Mouse (Mus musculus) left cerebral cortex, adult 2 months (tissue): ENCODE data around the gene Gfer. TPM values are rescaled to one million over a fixed set of nuclear protein-coding genes. Genes with fewer than 3 reads are reported as not detected.

Experiments used
- DNase-seq, 2 experiments: peaks; one replicate each; pipeline ENCODE4 v3.0.0; 2021 to 2022; ENCODE audit warnings: low spot score in 2 of 2, mixed read lengths in 1 of 2; ENCODE audit errors: extremely low spot score in 1 of 2
- H3K27ac ChIP-seq: fragments of 200-600 bp; 2 replicates; pipeline ENCODE4 v1.8.1; 2022
- H3K4me3 ChIP-seq: fragments of 200-600 bp; 2 replicates; pipeline ENCODE4 v1.8.1; 2022
- CTCF ChIP-seq: fragments of 200-600 bp; IDR thresholded peaks from 2 replicates; pipeline ENCODE4 v1.8.1; 2022; ENCODE audit warnings: antibody characterized with exemption, mild to moderate bottlenecking, moderate library complexity
- intact Hi-C: fragments of 180-260 bp; cut with DNase I; formaldehyde crosslinking; loops from one replicate; pipeline ENCODE4 v1.15.1; 2025
- total RNA-seq, 2 experiments: library from RNA; stranded (reverse); gene quantifications; 2 replicates each; pipeline ENCODE4 v1.2.3; 2021

Gene Gfer
- total RNA-seq, 2 experiments from 2014 or later: 20.0 to 23.2 TPM

GRCm38 (mm10) chr17:24650070-24650616 lies 45.8 kb downstream of the Gfer start, which contains the start of gene Slc9a3r2:
Slc9a3r2 (minus strand) TSS chr17:24650327.
- DNase-seq: peak; percentile 40 to 52
- intact Hi-C loops: no loop called here

GRCm38 (mm10) chr17:24649581-24650069 lies 46.3 kb downstream of the Gfer start:
- Histone ChIP-seq H3K27ac (peak overlapping the region; percentile 95), H3K4me3 (peak overlapping the region; percentile 94)
- no peak; the same call in 1 of the 2 replicates for TF ChIP-seq CTCF
- intact Hi-C loops: no loop called here
- peak in 1 of 2 experiments; percentile 46 for DNase-seq

More at GRCm38 (mm10) chr17:24650070-24650616, 45.8 kb downstream of the Gfer start, which contains the start of gene Slc9a3r2:
- H3K27ac ChIP-seq: peak within 1 kb of the TSS; percentile 95
- H3K4me3 ChIP-seq: peak within 1 kb of the TSS; percentile 94
- TF ChIP-seq CTCF: no peak

- intact Hi-C loops: no loop called here
- TF ChIP-seq CTCF: no peak
- Histone ChIP-seq H3K27ac (peak overlapping the region; percentile 67; the same call in 1 of the 2 replicates), H3K4me3 (peak overlapping the region; percentile 94)
- DNase-seq: no peak
These were observed 47.1 kb downstream of the Gfer start for GRCm38 (mm10) chr17:24648731-24649377.

DNA sequence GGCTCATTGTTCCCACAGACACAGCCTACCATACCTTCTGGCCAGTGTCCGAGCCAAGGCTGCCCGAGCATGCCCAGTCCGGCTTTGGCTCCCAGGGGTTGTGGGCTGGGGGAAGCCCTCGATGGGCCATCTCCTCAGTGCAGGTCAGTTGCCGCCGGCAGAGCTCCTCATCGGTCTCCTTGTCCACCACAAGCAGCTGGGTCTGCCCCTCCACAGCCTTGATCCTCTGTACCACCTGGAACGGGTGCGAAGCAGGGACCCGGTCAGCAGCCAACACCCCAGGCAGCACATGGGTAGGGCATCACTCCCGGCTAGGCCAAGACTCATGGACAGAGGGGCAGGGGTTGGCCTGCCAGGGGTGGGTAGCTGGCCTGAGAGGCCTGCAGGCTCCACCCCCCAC lies 48.5 kb downstream of the Gfer start:
- intact Hi-C loops: no loop called here
- peak overlapping the region; percentile 30 for H3K4me3 ChIP-seq
- TF ChIP-seq CTCF: no peak
- peak overlapping the region; percentile 62 for H3K27ac ChIP-seq
- no peak for DNase-seq

- Histone ChIP-seq H3K27ac (peak overlapping the region; percentile 62; the same call in 1 of the 2 replicates), H3K4me3 (no peak overlapping the region)
- intact Hi-C loops: no loop called here
- no peak for TF ChIP-seq CTCF
- DNase-seq: no peak
These were observed 49.6 kb downstream of the Gfer start for GRCm38 (mm10) chr17:24646381-24646780.

- TF ChIP-seq CTCF: no peak
- Histone ChIP-seq H3K4me3 (no peak overlapping the region), H3K27ac (peak overlapping the region; percentile 85)
- intact Hi-C loops: no loop called here
- DNase-seq: no peak
These were observed 50.0 kb downstream of the Gfer start for GRCm38 (mm10) chr17:24645916-24646315.

DNA sequence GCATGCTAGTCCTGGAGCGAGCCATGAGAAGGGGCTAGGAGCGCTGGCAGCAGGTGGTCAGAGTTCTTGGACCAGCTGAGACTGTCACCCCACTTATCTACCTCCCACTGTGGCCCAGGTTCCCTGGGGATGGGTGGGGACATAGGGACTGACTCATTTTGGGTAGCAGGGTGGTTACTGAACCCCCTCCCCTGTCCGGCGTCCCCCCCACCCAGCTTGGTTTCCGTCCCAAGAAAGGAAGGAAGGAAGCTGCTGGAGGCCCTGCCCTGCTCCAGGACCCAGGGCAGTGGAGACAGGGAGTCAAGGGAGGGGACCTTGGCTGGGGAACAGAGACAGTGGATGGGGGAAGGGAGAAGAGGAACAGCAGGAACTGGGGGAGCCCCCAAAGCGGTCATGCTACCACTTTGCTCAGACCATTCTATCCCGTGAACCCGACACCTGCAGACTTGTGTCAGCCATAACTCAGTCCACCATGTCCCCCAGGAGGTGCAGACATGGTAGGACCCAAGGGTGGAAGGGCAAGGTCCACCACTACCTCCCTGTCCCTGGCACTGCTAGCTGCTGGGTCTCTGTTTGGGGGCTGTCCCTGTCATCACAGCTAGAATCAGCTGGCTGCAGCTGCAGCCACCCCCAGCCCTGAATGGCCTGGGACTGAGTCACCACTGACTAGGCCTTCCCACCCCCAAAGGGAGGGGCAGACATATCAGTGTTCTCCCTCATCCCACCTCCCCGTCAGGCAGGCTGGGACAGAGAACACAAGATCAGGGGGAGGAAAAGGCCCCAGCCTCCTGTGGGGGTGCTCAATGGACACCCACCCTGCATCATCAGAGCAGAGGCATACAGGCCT lies 50.9 kb downstream of the Gfer start:
- intact Hi-C loops: no loop called here
- TF ChIP-seq CTCF: no peak
- Histone ChIP-seq H3K4me3 (peak overlapping the region; percentile 28; the same call in 1 of the 2 replicates), H3K27ac (peak overlapping the region; percentile 85)
- DNase-seq: peak in 1 of 2 experiments; percentile 29

GRCm38 (mm10) chr17:24644030-24644715 lies 51.8 kb downstream of the Gfer start:
- peak overlapping the region; percentile 28 for H3K4me3 ChIP-seq
- DNase-seq: no peak
- intact Hi-C loops: no loop called here
- H3K27ac ChIP-seq: peak overlapping the region; percentile 85
- TF ChIP-seq CTCF: no peak

Other genes starting within 250 kb of the Gfer start
- gene E4f1, start 225.8 kb downstream of the Gfer start, total RNA-seq: 10 to 100 TPM; 37.7 to 41.7 TPM
- gene Pgp, start 225.8 kb downstream of the Gfer start, total RNA-seq: 10 to 100 TPM; 65.8 to 69.6 TPM
- 1 to 10 TPM; 1.7 to 1.9 TPM for gene Bricd5, start 222.3 kb downstream of the Gfer start, total RNA-seq
- 10 to 100 TPM; 34.5 to 37.1 TPM for gene Mlst8, start 217.1 kb downstream of the Gfer start, total RNA-seq
- gene Caskin1, start 207.6 kb downstream of the Gfer start, total RNA-seq: 100 to 1,000 TPM; 134 to 144 TPM
- 10 to 100 TPM; 81.3 to 85.3 TPM for gene Traf7, start 168.2 kb downstream of the Gfer start, total RNA-seq
- 10 to 100 TPM; 53.6 to 54.1 TPM for gene Rab26, start 161.9 kb downstream of the Gfer start, total RNA-seq
- gene Pkd1, start 146.3 kb downstream of the Gfer start, total RNA-seq: 10 to 100 TPM; 89.1 to 97.5 TPM
- gene Tsc2, start 63.5 kb downstream of the Gfer start, total RNA-seq: 100 to 1,000 TPM; 140 to 159 TPM
- 1 to 10 TPM; 5.5 to 5.7 TPM for gene Nthl1, start 63.5 kb downstream of the Gfer start, total RNA-seq
- gene Slc9a3r2, start 45.8 kb downstream of the Gfer start, total RNA-seq: 10 to 100 TPM; 50.2 to 51.0 TPM
- 1 to 10 TPM in 1 of 2 experiments, under 1 TPM in 1; 0.58 to 1.4 TPM for gene Npw, start 37.7 kb downstream of the Gfer start, total RNA-seq
- gene Zfp598, start 26.5 kb downstream of the Gfer start, total RNA-seq: 10 to 100 TPM; 41.6 to 49.0 TPM
- 100 to 1,000 TPM; 177 to 188 TPM for gene Syngr3, start 6.2 kb downstream of the Gfer start, total RNA-seq
- gene Noxo1, start 78 bp upstream of the Gfer start, total RNA-seq: 1 to 10 TPM; 3.2 to 3.9 TPM
- gene Tbl3, start 11.5 kb upstream of the Gfer start, total RNA-seq: 10 to 100 TPM; 24.7 to 26.4 TPM
- gene Rnf151, start 21.9 kb upstream of the Gfer start, total RNA-seq: 1 to 10 TPM in 1 of 2 experiments, not detected in 1; 1.1 TPM
- 100 to 1,000 TPM; 284 to 288 TPM for gene Rps2, start 22.0 kb upstream of the Gfer start, total RNA-seq
- gene Ndufb10, start 28.3 kb upstream of the Gfer start, total RNA-seq: 100 to 1,000 TPM; 208 to 222 TPM
- gene Rpl3l, start 31.7 kb upstream of the Gfer start, total RNA-seq: under 1 TPM; 0.34 to 0.68 TPM
- gene Msrb1, start 40.5 kb upstream of the Gfer start, total RNA-seq: 10 to 100 TPM; 31.8 to 34.7 TPM
- under 1 TPM; 0.28 to 0.29 TPM for gene Hs3st6, start 56.8 kb upstream of the Gfer start, total RNA-seq
- not detected for gene Meiob, start 108.1 kb upstream of the Gfer start, total RNA-seq
- gene Hagh, start 144.0 kb upstream of the Gfer start, total RNA-seq: 100 to 1,000 TPM; 129 to 141 TPM
- gene Fahd1, start 154.2 kb upstream of the Gfer start, total RNA-seq: 10 to 100 TPM; 17.4 to 20.4 TPM
- gene Igfals, start 169.8 kb upstream of the Gfer start, total RNA-seq: not detected
- gene Nubp2, start 190.2 kb upstream of the Gfer start, total RNA-seq: 10 to 100 TPM; 30.7 to 32.4 TPM
- 10 to 100 TPM; 58.6 to 63.3 TPM for gene Spsb3, start 190.5 kb upstream of the Gfer start, total RNA-seq
- 10 to 100 TPM; 54.8 to 55.2 TPM for gene Eme2, start 198.9 kb upstream of the Gfer start, total RNA-seq
- 10 to 100 TPM; 67.6 to 72.1 TPM for gene Mrps34, start 199.0 kb upstream of the Gfer start, total RNA-seq
- 10 to 100 TPM; 46.5 to 51.2 TPM for gene Nme3, start 200.3 kb upstream of the Gfer start, total RNA-seq
- 100 to 1,000 TPM; 390 to 407 TPM for gene Mapk8ip3, start 240.8 kb upstream of the Gfer start, total RNA-seq